Mouse (Mus musculus) heart, adult 11 months (tissue): Measurements from ENCODE around the gene Kcnj1.
A peak's percentile ranks its signal among the peaks of the same experiment; 100 is the strongest.

Experiments used
- DNase-seq: peaks from one replicate; pipeline ENCODE4 v3.0.0; 2022

The Kcnj1 gene

GRCm38 (mm10) chr9:32400212-32400611 is 27.9 kb downstream of the Kcnj1 start:
- DNase-seq = no peak

- DNase-seq = peak; percentile 97
These were observed 28.4 kb downstream of the Kcnj1 start for GRCm38 (mm10) chr9:32400662-32401161.

GRCm38 (mm10) chr9:32405191-32405925 is 33.1 kb downstream of the Kcnj1 start:
- peak; percentile 96 for DNase-seq

GRCm38 (mm10) chr9:32408730-32409059 is 36.4 kb downstream of the Kcnj1 start:
- no peak for DNase-seq

GRCm38 (mm10) chr9:32409060-32409961 is 37.0 kb downstream of the Kcnj1 start:
- DNase-seq = peak; percentile 92

GRCm38 (mm10) chr9:32410671-32411070 is 38.4 kb downstream of the Kcnj1 start:
- peak; percentile 93 for DNase-seq

GRCm38 (mm10) chr9:32411507-32411906 is 39.2 kb downstream of the Kcnj1 start:
- DNase-seq = peak; percentile 50

- DNase-seq = peak; percentile 87
These were observed 40.7 kb downstream of the Kcnj1 start for GRCm38 (mm10) chr9:32412836-32413580.

- DNase-seq = peak; percentile 7
These were observed 42.7 kb downstream of the Kcnj1 start for GRCm38 (mm10) chr9:32414956-32415355.

GRCm38 (mm10) chr9:32415952-32416351 is 43.7 kb downstream of the Kcnj1 start:
- peak; percentile 35 for DNase-seq

- DNase-seq = peak; percentile 86
These were observed 45.3 kb downstream of the Kcnj1 start for GRCm38 (mm10) chr9:32417466-32418116.

GRCm38 (mm10) chr9:32420711-32421110 is 48.4 kb downstream of the Kcnj1 start:
- peak; percentile 76 for DNase-seq

GRCm38 (mm10) chr9:32425321-32425720 is 53.0 kb downstream of the Kcnj1 start:
- DNase-seq = peak; percentile 93

GRCm38 (mm10) chr9:32431061-32431460 is 58.8 kb downstream of the Kcnj1 start:
- DNase-seq = no peak

GRCm38 (mm10) chr9:32434241-32435213 is 62.2 kb downstream of the Kcnj1 start:
- peak; percentile 95 for DNase-seq

GRCm38 (mm10) chr9:32443115-32443514 is 70.8 kb downstream of the Kcnj1 start:
- peak; percentile 92 for DNase-seq

- peak; percentile 92 for DNase-seq
These were observed 71.5 kb downstream of the Kcnj1 start for GRCm38 (mm10) chr9:32443817-32444216.

- DNase-seq = no peak
These were observed 72.3 kb downstream of the Kcnj1 start for GRCm38 (mm10) chr9:32444453-32445201.

- no peak for DNase-seq
These were observed 73.5 kb downstream of the Kcnj1 start for GRCm38 (mm10) chr9:32445789-32446188.

GRCm38 (mm10) chr9:32448766-32449165 is 76.5 kb downstream of the Kcnj1 start:
- DNase-seq = no peak
